Mouse (Mus musculus) liver, embryonic 16.5 days (tissue): ENCODE data around the gene St7l. TPM values are rescaled to one million over a fixed set of nuclear protein-coding genes. Genes with fewer than 3 reads are reported as not detected.
A peak's percentile ranks its signal among the peaks of the same experiment; 100 is the strongest.

ENCODE experiments used
- ATAC-seq: fragments of 200-750 bp; cut with Nextera tagmentation; 2 replicates; pipeline ENCODE4 v1.8.0; 2017; ENCODE audit warnings: low read depth, mild to moderate bottlenecking, moderate number of reproducible peaks, moderate library complexity
- H3K27ac ChIP-seq: fragments of 300-500 bp; sonication (generic); 2 replicates; pipeline ENCODE4 v1.5.1; 2014; ENCODE audit warnings: mild to moderate bottlenecking, low read length
- H3K27me3 ChIP-seq: fragments of 300-500 bp; sonication (generic); 2 replicates; pipeline ENCODE4 v1.6.1; 2014; ENCODE audit warnings: low read depth, low read length, mixed read lengths; ENCODE audit not compliant: control insufficient read depth, insufficient read depth
- H3K36me3 ChIP-seq: fragments of 300-500 bp; sonication (generic); 2 replicates; pipeline ENCODE4 v1.6.1; 2014; ENCODE audit warnings: mild to moderate bottlenecking; ENCODE audit not compliant: control insufficient read depth, insufficient read depth
- H3K4me1 ChIP-seq: fragments of 300-500 bp; sonication (generic); 2 replicates; pipeline ENCODE4 v1.6.1; 2014; ENCODE audit warnings: low read depth, low read length, mixed read lengths; ENCODE audit not compliant: control insufficient read depth
- H3K4me2 ChIP-seq: fragments of 300-500 bp; sonication (generic); 2 replicates; pipeline ENCODE4 v1.6.1; 2014; ENCODE audit warnings: low read depth, low read length, mixed read lengths
- H3K4me3 ChIP-seq: fragments of 300-500 bp; sonication (generic); 2 replicates; pipeline ENCODE4 v1.5.1; 2014; ENCODE audit warnings: low read depth, mild to moderate bottlenecking, low read length
- H3K9ac ChIP-seq: fragments of 300-500 bp; sonication (generic); 2 replicates; pipeline ENCODE4 v1.6.1; 2014; ENCODE audit warnings: low read depth, low read length
- H3K9me3 ChIP-seq: fragments of 300-500 bp; sonication (generic); replicated peaks from 2 replicates; pipeline ENCODE4 v1.6.1; 2016; ENCODE audit warnings: low read length; ENCODE audit not compliant: control insufficient read depth
- WGBS: fragments of 180-500 bp; shearing (Covaris S2); extraction: QIAGEN DNeasy Blood & Tissue Kit; methylation state at CpG from one replicate; pipeline ENCODE4 v1.1.7; 2014; ENCODE audit not compliant: insufficient replicate concordance; 5-methylcytosine and 5-hydroxymethylcytosine counted together
- polyA plus RNA-seq: library from polyadenylated mRNA; unstranded; fragments of >200 nt; fragmentation: Nextera tagmentation; extraction: Ambion mirVana; gene quantifications from 2 replicates; pipeline ENCODE4 v1.2.1, GENCODE M21; 2015

The St7l gene
- polyA plus RNA-seq, 1 experiment from 2014 or later, result 13.3 TPM

DNA sequence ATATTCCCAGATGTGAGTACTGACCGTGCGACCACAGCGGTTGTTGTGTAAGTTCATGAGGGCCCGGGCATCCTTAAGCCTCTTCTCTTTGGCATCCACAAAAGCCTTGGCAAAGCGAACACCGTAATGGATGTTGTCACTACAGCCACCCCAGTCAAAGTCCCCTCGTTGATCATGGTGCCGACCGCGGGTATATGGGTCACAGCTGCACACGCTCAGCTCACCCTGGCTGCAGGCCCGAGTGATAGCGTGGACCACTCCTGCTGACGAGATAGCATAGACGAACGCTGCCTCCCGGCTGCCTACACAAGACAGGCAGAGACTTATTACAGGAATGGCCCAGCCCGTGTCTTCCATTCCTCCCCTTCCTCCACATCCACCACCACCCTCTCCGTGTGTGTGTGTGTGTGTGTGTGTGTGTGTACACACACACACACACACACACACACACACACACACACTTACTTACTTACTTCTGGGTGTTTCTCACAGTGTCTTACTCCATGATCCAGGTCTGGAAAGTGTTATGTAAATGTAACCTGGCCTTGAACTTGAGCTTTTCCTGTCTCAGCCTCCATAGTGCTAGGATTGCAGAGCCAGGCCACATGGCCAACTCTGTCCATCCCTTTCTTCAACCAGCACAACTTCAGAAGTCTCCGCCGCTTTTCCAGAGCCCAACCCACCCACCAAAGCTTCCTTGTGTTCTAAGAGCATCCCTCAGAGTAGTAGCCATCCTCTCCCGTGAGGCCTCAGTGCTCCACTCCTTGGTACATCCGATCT, 89.3 kb downstream of the St7l start:
- H3K9me3 ChIP-seq, result no peaks in the 10 kb centered on the region
- H3K4me3 ChIP-seq, result no peak overlapping the region
- no peak overlapping the region for H3K27ac ChIP-seq
- WGBS, result 78% methylated on average over 23 of the region's 23 CpGs
- no peak for ATAC-seq
- H3K4me1 ChIP-seq, result no peaks in the 10 kb centered on the region
- no peak overlapping the region for H3K4me2 ChIP-seq
- no peak overlapping the region for H3K9ac ChIP-seq
- H3K36me3 ChIP-seq, result peaks cover 2% of the 10 kb centered on the region; the same call in 1 of the 2 replicates
- no peaks in the 10 kb centered on the region for H3K27me3 ChIP-seq

DNA sequence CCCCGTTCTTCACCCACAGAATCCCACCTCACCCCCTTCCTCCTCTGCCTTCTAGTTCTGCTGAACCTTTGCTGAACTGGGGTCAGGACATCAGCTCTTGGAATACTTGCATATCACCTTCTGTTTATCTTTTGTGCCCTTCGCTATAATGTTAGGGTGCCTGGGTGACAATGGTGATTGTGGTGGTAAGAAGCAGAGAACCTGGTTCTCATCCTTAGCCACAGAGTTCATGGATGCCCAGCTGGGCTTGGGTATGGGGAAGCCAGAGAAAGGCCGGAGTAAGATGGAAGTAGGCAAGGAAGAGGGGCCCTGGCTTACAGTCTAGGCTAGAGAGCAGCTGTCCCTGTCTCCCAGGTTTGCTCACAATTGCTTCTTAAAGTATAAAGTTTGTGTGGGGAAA, 90.3 kb downstream of the St7l start:
- H3K36me3 ChIP-seq, result peaks cover 2% of the 10 kb centered on the region; the same call in 1 of the 2 replicates
- H3K4me2 ChIP-seq, result no peak overlapping the region
- ATAC-seq, result no peak
- no peak overlapping the region for H3K4me3 ChIP-seq
- 72% methylated on average over 3 of the region's 3 CpGs for WGBS
- H3K27ac ChIP-seq, result no peak overlapping the region
- no peaks in the 10 kb centered on the region for H3K9me3 ChIP-seq
- peaks cover 3% of the 10 kb centered on the region for H3K27me3 ChIP-seq
- no peaks in the 10 kb centered on the region for H3K4me1 ChIP-seq
- H3K9ac ChIP-seq, result no peak overlapping the region

DNA sequence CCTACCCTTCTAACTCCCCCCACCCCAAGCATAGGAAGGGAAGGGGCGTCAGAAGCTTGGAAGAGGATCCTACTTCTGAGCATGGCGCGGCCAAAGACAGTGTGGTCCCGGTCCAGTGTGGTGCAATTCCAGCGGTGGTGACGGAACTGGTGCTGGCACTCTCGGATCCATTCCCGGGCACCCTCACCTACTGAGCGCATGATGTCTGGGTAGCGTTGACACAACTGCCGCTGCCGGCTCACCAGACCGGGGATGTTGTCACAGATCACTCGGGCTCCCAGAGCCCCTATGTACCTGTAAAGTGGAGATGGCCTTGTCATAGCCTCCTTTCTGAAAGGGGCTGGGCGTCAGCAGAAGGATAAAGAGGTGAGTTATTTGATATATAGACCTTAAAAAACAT, 90.7 kb downstream of the St7l start:
- H3K9me3 ChIP-seq, result no peaks in the 10 kb centered on the region
- H3K36me3 ChIP-seq, result peaks cover 2% of the 10 kb centered on the region; the same call in 1 of the 2 replicates
- no peak overlapping the region for H3K4me3 ChIP-seq
- ATAC-seq, result no peak
- H3K9ac ChIP-seq, result no peak overlapping the region
- 80% methylated on average over 15 of the region's 15 CpGs for WGBS
- H3K27ac ChIP-seq, result no peak overlapping the region
- H3K4me2 ChIP-seq, result no peak overlapping the region
- peaks cover 5% of the 10 kb centered on the region for H3K27me3 ChIP-seq
- no peaks in the 10 kb centered on the region for H3K4me1 ChIP-seq

DNA sequence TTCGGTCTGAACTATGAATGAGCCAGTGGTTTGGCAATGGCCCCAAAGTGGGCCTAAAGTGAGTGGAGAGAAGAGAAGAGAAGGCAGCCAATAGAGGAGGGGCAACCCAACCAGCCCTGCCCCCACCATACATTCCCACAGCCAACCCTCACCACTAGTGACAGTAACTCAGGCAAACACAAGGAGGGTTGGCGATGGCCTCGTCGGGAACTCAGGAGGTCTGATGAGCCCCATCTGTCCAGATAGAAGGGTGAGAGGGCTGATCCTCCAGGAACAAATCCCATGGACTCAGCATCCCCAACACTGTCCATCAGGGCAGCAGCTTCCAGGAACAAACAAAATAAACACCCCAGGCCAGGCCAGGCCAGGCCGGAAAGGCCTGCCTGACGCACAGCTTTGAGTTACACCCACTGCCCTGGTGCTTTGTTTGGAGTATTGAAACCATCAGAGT, 92.4 kb downstream of the St7l start:
- Histone ChIP-seq H3K9ac (no peak overlapping the region), H3K4me1 (no peaks in the 10 kb centered on the region), H3K27ac (no peak overlapping the region), H3K36me3 (no peaks in the 10 kb centered on the region), H3K27me3 (peaks cover 21% of the 10 kb centered on the region), H3K9me3 (no peaks in the 10 kb centered on the region), H3K4me3 (no peak overlapping the region), H3K4me2 (no peak overlapping the region)
- no peak for ATAC-seq
- WGBS, result 77% methylated on average over 6 of the region's 6 CpGs

DNA sequence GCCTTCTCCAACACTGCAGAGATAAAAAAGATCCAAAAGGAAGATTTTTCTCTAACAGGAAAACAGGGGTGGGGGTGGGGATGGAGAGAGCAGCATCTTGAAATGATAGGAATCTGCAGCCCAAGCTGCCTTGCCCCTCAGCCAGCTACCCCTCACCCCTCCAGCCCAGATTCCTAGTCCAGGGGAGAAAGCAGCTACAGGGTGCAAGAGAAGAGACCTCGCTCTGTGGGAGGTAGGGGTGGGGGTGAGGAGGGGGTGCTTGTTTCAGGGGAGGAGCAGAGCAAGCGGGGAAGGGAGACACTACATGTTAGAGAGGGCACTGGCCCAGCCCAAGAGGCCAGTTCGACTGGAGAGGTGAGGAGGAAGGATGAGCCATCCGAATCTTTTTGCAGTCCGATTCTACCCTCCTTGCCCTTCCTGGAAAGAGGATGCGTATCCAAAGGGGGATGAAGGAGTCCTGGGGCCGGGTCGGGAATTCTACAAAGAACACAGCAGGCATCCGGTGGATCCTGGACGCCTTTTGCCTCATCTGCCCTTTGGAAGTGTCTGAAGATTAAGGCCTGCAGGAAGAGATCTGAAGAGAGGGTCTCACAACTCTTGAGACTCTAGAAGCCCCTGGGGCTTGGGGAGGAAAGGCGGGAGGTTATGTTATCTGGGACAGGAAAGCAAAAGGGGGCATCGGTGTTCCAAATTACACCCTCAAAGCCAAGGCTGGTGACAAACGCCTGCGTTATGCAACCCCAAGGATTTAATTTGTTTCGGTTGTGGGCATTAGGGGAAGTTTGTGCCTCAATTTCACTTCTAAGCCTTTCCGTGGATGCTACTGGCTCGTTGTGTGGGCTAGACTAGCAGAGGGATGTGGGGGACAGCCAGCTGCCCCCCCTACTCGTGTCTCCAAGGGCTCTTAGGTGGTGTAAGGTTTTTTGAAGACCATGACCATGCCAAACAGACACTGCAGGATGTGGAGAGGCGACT, 96.5 kb downstream of the St7l start:
- Histone ChIP-seq H3K27me3 (peaks cover 56% of the 10 kb centered on the region), H3K36me3 (no peaks in the 10 kb centered on the region), H3K27ac (no peak overlapping the region), H3K4me3 (no peak overlapping the region), H3K4me2 (no peak overlapping the region), H3K4me1 (peaks cover 6% of the 10 kb centered on the region), H3K9ac (no peak overlapping the region), H3K9me3 (no peaks in the 10 kb centered on the region)
- ATAC-seq, result no peak
- 15% methylated on average over 19 of the region's 19 CpGs for WGBS

DNA sequence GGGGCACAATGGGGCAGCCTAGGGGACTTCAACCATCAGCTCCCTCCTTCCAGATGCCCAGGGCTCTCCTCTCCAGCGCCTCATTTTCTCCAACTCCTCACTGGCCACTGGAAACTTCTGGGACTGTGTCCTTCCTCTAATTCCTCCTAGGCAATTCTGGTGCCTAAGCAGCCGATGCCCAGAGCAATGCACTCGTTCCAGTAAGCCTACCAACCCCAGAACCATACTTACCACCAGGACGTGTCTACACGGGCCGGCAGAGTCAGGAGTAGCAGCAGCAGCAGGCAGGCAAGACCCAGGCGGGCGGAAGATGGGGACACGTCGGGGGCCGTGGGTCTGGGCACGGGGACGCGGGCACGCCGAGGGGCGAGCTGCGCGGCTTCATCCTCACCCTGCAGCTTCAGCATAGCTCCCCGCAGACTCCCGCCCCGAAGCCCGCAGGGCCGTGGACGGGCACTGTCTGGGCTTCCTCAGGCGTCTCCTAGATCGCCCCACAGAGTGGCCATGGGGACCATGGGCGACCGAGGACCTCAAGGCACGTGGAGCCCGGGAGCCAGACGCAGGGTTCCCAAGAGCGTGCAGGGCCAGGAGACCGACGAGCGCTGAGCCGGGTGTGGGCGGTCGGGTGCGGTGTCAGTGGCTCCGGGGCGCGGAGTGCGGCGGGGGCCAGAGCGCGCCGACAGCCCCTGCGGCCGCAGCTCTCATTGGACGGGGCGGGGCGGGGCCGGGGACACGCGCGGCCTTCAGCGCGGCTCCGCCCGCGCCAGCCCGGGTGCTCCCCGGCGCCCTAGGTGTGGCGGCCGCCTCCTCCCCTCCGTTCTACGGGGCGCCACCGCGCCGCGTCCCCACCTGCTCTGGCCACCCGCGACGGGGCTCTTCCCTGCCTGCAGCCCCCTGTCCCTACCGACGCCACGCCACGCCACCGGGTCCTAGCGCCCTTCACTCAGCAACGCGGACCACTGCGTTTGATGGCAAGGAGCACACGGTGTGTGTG, 97.6 kb downstream of the St7l start, which contains the start of gene Wnt2b:
TSS of gene Wnt2b (minus strand) at position 856 of the 994 bp plus-strand sequence.
- H3K9ac ChIP-seq, result no peak within 1 kb of the TSS
- H3K36me3 ChIP-seq, result no peaks in the 10 kb centered on the region
- 1% methylated on average over 82 of the region's 87 CpGs for WGBS
- peak; percentile 63 for ATAC-seq
- no peak within 1 kb of the TSS for H3K27ac ChIP-seq
- peaks cover 56% of the 10 kb centered on the region for H3K27me3 ChIP-seq
- H3K4me2 ChIP-seq, result peak within 1 kb of the TSS; percentile 67
- H3K4me1 ChIP-seq, result peaks cover 6% of the 10 kb centered on the region
- H3K4me3 ChIP-seq, result peak within 1 kb of the TSS; percentile 55
- no peaks in the 10 kb centered on the region for H3K9me3 ChIP-seq

DNA sequence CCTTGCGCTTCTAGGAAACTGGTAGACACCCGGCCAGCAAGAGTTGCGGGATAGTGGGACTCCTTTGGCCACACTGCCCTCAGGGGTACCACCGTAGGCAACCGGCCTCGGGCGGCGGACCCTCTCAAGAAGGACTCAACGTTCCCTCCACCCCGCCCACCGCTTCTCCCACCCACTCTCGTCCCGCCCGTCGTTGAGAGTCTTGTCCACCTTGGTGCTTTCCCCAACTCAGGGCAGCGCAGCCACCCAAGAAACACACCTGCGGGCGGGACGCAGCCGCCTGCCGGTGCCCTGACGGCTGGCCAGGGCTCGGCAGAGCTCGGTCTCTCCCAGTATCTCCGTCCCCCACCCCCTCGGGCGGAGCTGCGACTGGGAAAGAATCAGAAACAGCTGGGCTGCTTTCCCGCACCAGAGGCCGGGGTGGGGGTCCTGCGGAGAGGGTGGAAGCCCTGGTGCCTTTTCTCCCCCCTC, 98.4 kb downstream of the St7l start:
- Histone ChIP-seq H3K9ac (no peak overlapping the region), H3K4me1 (peaks cover 6% of the 10 kb centered on the region), H3K27me3 (peaks cover 56% of the 10 kb centered on the region), H3K9me3 (no peaks in the 10 kb centered on the region), H3K4me3 (peak overlapping the region; percentile 55), H3K4me2 (peak overlapping the region; percentile 67), H3K27ac (no peak overlapping the region), H3K36me3 (no peaks in the 10 kb centered on the region)
- 2% methylated on average over 31 of the region's 31 CpGs for whole genome bisulfite sequencing
- no peak for ATAC-seq

DNA sequence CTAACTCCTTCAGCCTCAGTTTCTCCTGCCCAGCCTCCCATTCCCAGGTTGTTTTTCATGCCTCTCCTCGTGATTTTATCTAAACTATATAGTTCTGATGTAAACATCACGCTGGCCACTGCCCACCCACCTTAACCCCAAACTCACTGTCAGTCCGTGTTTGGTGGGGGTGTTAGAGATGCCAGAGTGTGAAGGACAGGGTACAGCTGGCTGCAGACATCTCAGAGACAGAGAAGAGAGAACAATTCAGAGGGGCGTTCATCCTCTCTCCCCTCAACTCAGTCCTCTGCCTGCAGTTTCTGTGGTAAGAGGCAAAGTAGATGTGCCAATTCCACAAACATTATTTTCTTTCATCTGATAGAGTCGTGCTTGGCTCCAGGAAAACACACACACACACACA, 99.1 kb downstream of the St7l start:
- Histone ChIP-seq H3K4me3 (no peak overlapping the region), H3K36me3 (no peaks in the 10 kb centered on the region), H3K27me3 (peaks cover 56% of the 10 kb centered on the region), H3K4me2 (no peak overlapping the region), H3K4me1 (peaks cover 6% of the 10 kb centered on the region), H3K9ac (no peak overlapping the region), H3K27ac (no peak overlapping the region), H3K9me3 (no peaks in the 10 kb centered on the region)
- WGBS, result 8% methylated on average over 5 of the region's 5 CpGs
- ATAC-seq, result no peak
